Mouse (Mus musculus) intestine, embryonic 16.5 days (tissue): ENCODE data around the gene Tnfaip8l2. TPM values are rescaled to one million over a fixed set of nuclear protein-coding genes. Genes with fewer than 3 reads are reported as not detected.

ENCODE experiments used
- ATAC-seq: fragments of 200-750 bp; cut with Nextera tagmentation; 2 replicates; pipeline ENCODE4 v1.8.0; 2017; ENCODE audit warnings: moderate TSS enrichment, moderate library complexity
- H3K27ac ChIP-seq: fragments of 300-500 bp; sonication (generic); 2 replicates; pipeline ENCODE4 v1.5.1; 2014; ENCODE audit warnings: mild to moderate bottlenecking, low read length
- H3K27me3 ChIP-seq: fragments of 300-500 bp; sonication (generic); replicated peaks from 2 replicates; pipeline ENCODE4 v1.6.1; 2014; ENCODE audit warnings: low read length, control low read depth, mixed read lengths; ENCODE audit not compliant: control insufficient read depth, insufficient read depth
- H3K36me3 ChIP-seq: fragments of 300-500 bp; sonication (generic); 2 replicates; pipeline ENCODE4 v1.6.1; 2014; ENCODE audit warnings: low read length, control low read depth; ENCODE audit not compliant: control insufficient read depth, insufficient read depth
- H3K4me1 ChIP-seq: fragments of 300-500 bp; sonication (generic); 2 replicates; pipeline ENCODE4 v1.6.1; 2014; ENCODE audit warnings: low read length, control low read depth, mixed read lengths; ENCODE audit not compliant: control insufficient read depth, insufficient read depth
- H3K4me2 ChIP-seq: fragments of 300-500 bp; sonication (generic); 2 replicates; pipeline ENCODE4 v1.6.1; 2014; ENCODE audit warnings: low read depth, low read length, control low read depth
- H3K4me3 ChIP-seq: fragments of 300-500 bp; sonication (generic); 2 replicates; pipeline ENCODE4 v1.5.1; 2014; ENCODE audit warnings: mild to moderate bottlenecking, low read length
- H3K9ac ChIP-seq: fragments of 300-500 bp; sonication (generic); 2 replicates; pipeline ENCODE4 v1.6.1; 2014; ENCODE audit warnings: low read depth, low read length
- H3K9me3 ChIP-seq: fragments of 300-500 bp; sonication (generic); 2 replicates; pipeline ENCODE4 v1.6.1; 2016; ENCODE audit warnings: low read length, control low read depth; ENCODE audit not compliant: control insufficient read depth
- WGBS: fragments of 180-500 bp; shearing (Covaris S2); extraction: QIAGEN DNeasy Blood & Tissue Kit; methylation state at CpG from one replicate; pipeline ENCODE4 v1.1.7; 2014; 5-methylcytosine and 5-hydroxymethylcytosine counted together
- polyA plus RNA-seq: library from polyadenylated mRNA; unstranded; fragments of >200 nt; fragmentation: Nextera tagmentation; extraction: Ambion mirVana; gene quantifications from 2 replicates; pipeline ENCODE4 v1.2.1, GENCODE M21; 2015

Tnfaip8l2 gene
- polyA plus RNA-seq, 1 experiment from 2014 or later, result 4.9 TPM

DNA sequence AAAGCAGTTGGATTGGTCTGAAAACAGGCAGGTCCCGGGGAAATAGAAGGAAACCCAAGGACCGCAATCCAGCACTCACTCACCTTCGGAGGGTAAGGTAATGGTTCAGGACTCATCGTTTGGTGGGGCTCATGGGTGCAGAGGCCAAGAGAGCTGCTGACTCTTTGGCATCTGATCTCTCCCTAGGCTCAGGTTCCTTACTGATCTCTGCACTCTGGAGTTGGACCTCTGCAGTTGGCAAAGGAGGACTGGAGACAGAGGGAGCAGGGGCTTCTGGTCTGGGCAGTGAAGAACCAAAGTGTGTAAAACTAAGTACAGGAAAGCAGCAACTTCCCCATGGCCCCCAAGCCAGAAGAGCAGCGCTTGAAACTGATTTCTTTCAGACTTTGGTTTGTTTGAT, 12.1 kb downstream of the Tnfaip8l2 start:
- Histone ChIP-seq H3K9ac (no peak overlapping the region), H3K9me3 (no peaks in the 10 kb centered on the region), H3K27me3 (no peaks in the 10 kb centered on the region), H3K27ac (no peak overlapping the region), H3K4me3 (no peak overlapping the region), H3K36me3 (0 out of 2 replicates have a peak, but pooled peaks cover 4% of the 10 kb centered on the region), H3K4me2 (no peak overlapping the region), H3K4me1 (peaks cover 9% of the 10 kb centered on the region)
- WGBS, result 79% methylated on average over 5 of the region's 5 CpGs
- ATAC-seq, result no peak

DNA sequence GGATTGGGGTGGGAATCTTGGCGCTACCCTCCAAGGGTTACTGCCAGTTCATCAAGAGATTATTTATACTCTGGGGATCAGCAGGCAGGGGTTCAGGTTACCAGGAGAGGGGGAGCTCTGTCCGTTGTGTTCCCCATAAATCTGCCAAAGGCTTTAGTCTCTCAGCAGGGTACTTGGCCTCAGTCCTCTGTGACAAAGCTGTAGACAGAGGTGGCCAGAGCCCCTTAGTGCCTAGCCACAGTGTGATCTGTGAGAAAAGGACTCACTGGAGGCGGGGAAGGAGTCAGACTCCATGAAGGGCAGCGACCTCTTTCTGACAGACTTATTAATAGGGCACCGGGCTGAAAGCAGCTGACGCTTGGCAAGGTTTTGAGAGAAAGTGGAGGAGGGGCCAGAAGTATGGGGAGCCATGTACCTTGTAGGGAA, 12.9 kb downstream of the Tnfaip8l2 start:
- Histone ChIP-seq H3K4me3 (no peak overlapping the region), H3K27ac (no peak overlapping the region), H3K4me2 (no peak overlapping the region), H3K27me3 (no peaks in the 10 kb centered on the region), H3K4me1 (peaks cover 10% of the 10 kb centered on the region), H3K9me3 (no peaks in the 10 kb centered on the region), H3K9ac (no peak overlapping the region), H3K36me3 (0 out of 2 replicates have a peak, but pooled peaks cover 4% of the 10 kb centered on the region)
- WGBS, result 50% methylated on average over 6 of the region's 6 CpGs
- ATAC-seq, result no peak

DNA sequence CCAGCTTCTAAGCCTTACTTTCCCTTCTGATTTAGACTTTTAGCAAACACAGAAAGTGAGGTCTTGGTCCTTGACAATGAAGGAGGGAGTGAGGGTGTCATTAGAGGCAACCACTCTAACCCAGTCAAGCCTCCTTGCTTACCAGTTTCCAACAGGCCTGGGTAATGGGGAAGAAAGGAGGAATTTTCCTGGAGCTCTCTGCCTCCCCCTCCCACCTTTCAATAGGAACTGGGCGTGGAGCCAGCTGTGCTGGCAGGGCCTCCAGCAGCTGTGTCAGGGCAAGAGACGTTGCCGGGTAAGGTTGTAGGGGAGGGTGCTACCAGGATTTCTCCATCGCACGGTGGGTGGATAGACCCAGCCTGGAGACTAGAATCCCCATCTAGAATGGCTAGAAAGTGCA, 17.2 kb downstream of the Tnfaip8l2 start:
- Histone ChIP-seq H3K4me3 (no peak overlapping the region), H3K9ac (no peak overlapping the region), H3K27me3 (no peaks in the 10 kb centered on the region), H3K9me3 (no peaks in the 10 kb centered on the region), H3K4me2 (no peak overlapping the region), H3K36me3 (peaks cover 20% of the 10 kb centered on the region), H3K27ac (no peak overlapping the region), H3K4me1 (peaks cover 5% of the 10 kb centered on the region)
- peak; percentile 20; the same call in 1 of the 2 replicates for ATAC-seq
- 22% methylated on average over 5 of the region's 5 CpGs for WGBS

DNA sequence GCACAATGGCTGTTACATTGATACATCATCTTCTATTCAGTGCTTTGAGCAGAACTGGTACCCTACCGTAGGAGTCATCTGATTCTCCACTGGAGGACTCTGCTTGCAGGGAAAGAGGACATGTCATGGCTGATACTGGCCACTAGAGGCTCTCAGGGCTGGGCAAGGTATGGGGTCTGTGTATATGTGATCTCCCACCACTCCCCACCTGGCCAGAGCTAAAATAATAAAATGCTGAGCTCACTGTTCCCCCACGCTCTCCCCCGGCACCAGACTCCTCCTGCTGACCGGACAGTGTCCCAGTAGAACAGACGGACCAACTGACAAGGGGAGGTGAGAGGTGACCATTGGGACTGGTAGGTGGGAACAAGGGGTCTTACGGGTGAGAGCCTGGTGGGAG, 17.9 kb downstream of the Tnfaip8l2 start, which contains the start of gene Tmod4:
Gene Tmod4 (plus strand): TSS at position 231 of the 400 bp plus-strand sequence.
- no peaks in the 10 kb centered on the region for H3K27me3 ChIP-seq
- no peaks in the 10 kb centered on the region for H3K9me3 ChIP-seq
- H3K9ac ChIP-seq, result no peak within 1 kb of the TSS
- H3K4me3 ChIP-seq, result no peak within 1 kb of the TSS
- no peak within 1 kb of the TSS for H3K27ac ChIP-seq
- H3K4me2 ChIP-seq, result no peak within 1 kb of the TSS
- no peak for ATAC-seq
- WGBS, result 55% methylated on average over 6 of the region's 6 CpGs
- peaks cover 5% of the 10 kb centered on the region for H3K4me1 ChIP-seq
- H3K36me3 ChIP-seq, result peaks cover 22% of the 10 kb centered on the region

DNA sequence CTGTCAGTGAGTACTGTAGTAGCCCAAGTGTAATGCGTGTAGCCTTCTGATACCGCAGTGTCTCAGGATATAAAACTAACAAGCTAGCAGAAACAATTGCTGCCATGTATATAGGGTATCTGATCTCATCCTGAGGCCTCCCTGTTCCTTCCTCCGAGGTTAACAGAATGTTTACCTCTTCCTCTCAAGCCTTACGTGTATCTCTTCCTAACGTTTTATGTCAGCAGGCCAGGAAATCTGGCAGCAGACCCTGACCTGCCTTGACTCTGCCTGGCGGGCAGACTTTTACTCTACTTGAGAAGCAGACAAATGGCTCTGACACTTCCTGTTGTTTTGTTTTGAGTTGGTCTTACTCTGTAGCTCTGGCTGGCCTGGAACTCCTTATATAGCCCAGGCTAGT, 20.6 kb downstream of the Tnfaip8l2 start:
- no peak overlapping the region for H3K4me3 ChIP-seq
- WGBS, result 64% methylated on average over 6 of the region's 6 CpGs
- H3K27ac ChIP-seq, result no peak overlapping the region; the same call in 1 of the 2 replicates
- no peak overlapping the region for H3K4me2 ChIP-seq
- H3K9me3 ChIP-seq, result no peaks in the 10 kb centered on the region
- no peaks in the 10 kb centered on the region for H3K27me3 ChIP-seq
- peaks cover 5% of the 10 kb centered on the region for H3K4me1 ChIP-seq
- ATAC-seq, result no peak
- no peak overlapping the region for H3K9ac ChIP-seq
- H3K36me3 ChIP-seq, result peaks cover 30% of the 10 kb centered on the region

DNA sequence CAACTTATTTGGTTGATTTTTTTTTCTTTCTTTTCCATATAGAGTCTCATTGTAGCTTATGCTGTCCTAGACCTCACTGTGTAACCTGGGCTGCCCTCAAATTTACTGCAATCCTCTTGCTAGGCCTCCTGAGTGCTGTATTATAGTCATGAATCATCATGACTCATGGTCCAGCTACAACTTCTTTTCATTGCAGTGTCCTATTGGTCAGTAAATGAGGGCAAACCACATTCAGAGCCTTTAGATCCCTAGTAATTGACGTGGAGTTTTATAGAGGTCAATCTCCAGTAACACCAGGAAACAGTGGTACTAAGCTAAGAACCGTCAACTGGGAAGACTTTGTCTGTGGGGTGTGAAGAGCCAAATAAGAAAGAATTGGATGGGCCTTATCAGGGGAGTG, 24.4 kb downstream of the Tnfaip8l2 start:
- Histone ChIP-seq H3K9me3 (no peaks in the 10 kb centered on the region), H3K9ac (no peak overlapping the region), H3K4me3 (no peak overlapping the region), H3K4me1 (peaks cover 1% of the 10 kb centered on the region; the same call in 1 of the 2 replicates), H3K4me2 (no peak overlapping the region), H3K36me3 (peaks cover 30% of the 10 kb centered on the region), H3K27ac (no peak overlapping the region), H3K27me3 (no peaks in the 10 kb centered on the region)
- ATAC-seq, result no peak
- 80% methylated on average over 2 of the region's 2 CpGs for WGBS

DNA sequence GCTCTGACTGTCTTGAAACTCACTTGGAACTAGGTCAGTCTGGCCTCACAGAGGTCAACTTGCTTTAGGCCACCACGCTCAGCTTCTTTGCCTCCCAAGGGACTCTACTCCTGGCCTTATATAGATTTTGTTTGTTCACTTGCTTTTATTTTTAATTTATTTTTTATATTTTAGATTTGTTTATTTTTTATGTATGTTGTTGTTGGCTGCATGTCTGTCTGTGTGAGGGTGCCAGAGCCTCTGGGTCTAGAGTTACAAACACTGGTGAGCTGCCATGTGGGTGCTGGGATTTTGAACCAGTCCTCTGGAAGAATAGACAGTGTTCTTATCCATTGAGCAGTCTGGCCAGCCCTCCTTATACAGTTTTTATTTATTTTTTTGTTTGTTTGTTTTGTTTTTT, 29.4 kb downstream of the Tnfaip8l2 start:
- Histone ChIP-seq H3K9me3 (no peaks in the 10 kb centered on the region), H3K27me3 (no peaks in the 10 kb centered on the region), H3K27ac (no peak overlapping the region), H3K9ac (peak overlapping the region; percentile 37; the same call in 1 of the 2 replicates), H3K4me2 (no peak overlapping the region), H3K4me1 (peaks cover 9% of the 10 kb centered on the region), H3K4me3 (no peak overlapping the region), H3K36me3 (no peaks in the 10 kb centered on the region)
- WGBS, result 97% methylated on average over 1 of the region's 1 CpGs
- ATAC-seq, result no peak

DNA sequence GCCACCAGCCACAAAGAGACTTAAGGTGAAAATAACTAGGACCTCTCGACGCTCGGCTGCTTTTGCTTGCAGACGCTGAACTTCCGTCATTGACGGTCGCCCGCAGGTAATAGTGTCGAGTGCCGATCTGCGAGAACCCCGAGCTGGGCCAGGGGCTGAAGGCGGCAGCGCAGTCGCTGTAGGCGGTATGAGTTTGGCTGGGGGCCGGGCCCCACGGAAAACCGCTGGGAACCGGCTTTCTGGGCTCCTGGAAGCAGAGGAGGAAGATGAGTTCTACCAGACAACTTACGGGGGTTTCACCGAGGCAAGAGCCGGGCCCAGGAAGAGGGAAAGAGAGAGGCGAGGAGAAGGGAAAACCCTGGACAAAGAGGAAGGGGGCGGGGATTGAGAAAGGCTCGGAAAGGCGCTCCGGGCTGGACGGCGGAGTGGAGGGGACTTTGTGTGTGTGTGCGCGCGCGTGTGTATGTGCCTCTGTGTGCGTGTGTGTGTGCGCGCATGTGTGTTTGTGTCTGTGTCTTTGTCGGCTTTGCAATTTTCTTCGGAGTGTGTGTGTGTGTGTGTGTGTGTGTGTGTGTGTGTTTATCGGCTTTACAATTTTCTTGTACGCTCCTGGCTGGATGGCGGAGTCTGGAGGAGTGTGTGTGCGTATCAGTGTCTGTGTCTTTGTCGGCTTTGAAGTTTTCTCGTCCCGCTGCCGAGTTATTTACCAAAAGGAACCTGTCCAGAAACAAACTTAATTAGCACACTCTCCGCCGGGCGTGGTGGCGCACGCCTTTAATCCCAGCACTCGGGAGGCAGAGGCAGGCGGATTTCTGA, 31.0 kb downstream of the Tnfaip8l2 start, which contains the start of gene Vps72:
Gene Vps72 (plus strand): TSS at position 112 of the 816 bp plus-strand sequence.
- peak; percentile 79 for ATAC-seq
- Histone ChIP-seq H3K9me3 (no peaks in the 10 kb centered on the region), H3K27me3 (no peaks in the 10 kb centered on the region), H3K4me3 (peak within 1 kb of the TSS; percentile 80), H3K36me3 (no peaks in the 10 kb centered on the region), H3K4me1 (peaks cover 9% of the 10 kb centered on the region), H3K4me2 (peak within 1 kb of the TSS; percentile 43), H3K27ac (peak within 1 kb of the TSS; percentile 98), H3K9ac (peak within 1 kb of the TSS; percentile 84)
- under 1% methylated on average over 53 of the region's 54 CpGs for WGBS

DNA sequence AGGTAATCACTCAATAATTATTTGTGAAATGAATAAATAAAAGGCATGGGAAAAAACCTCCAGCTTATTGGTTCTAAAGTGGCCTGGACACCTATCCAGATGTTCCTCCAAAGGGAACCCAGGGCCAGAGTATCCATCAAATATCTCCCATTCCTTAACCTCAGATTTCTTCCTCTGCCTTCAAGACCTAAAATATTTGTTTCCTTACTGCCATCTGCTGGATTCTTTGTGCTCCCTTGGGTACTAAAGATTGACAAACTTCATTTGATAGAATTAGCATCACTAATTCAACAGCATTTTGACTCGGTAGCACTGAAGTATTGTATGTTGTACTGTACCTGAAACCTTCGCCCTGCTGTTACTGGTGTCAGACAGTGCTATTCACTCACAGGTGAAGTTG, 34.3 kb downstream of the Tnfaip8l2 start:
- H3K4me1 ChIP-seq, result peaks cover 16% of the 10 kb centered on the region
- H3K9ac ChIP-seq, result no peak overlapping the region
- no peaks in the 10 kb centered on the region for H3K27me3 ChIP-seq
- no peaks in the 10 kb centered on the region for H3K9me3 ChIP-seq
- H3K36me3 ChIP-seq, result no peaks in the 10 kb centered on the region
- 66% methylated on average over 2 of the region's 2 CpGs for WGBS
- H3K4me2 ChIP-seq, result no peak overlapping the region
- H3K4me3 ChIP-seq, result no peak overlapping the region
- ATAC-seq, result no peak
- H3K27ac ChIP-seq, result no peak overlapping the region
